Comparison of ENCODE assay signal across 8 mouse cellular contexts in the genomic region with DNA sequence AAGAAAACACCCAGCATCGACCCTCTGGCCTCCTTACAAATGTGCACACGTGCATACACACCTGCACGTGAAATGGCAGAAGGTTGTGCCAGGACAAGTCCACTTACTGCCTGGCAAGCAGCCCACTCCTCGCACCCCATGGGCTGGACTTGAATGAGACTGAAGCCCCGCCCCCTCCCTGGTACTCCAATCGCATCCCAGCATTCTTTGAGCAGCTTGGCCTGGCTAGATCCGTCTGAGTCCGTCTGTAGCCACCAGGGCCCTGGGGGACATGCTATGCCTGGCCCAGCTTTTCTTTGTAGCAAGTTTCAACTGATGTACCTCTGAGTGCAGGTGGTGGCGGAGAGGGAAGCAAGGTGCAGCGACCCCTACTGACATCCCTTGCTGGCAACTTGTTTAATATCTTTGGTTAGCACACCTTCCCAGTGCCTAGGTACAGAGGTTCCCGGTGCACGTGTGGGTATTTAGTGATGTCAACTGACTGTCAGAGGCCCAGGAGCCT. TPM values are rescaled to one million over a fixed set of nuclear protein-coding genes. Genes with fewer than 3 reads are reported as not detected.
A peak's percentile ranks its signal among the peaks of the same experiment; 100 is the strongest.
DNase-seq lines count a peak whose midpoint lies in the region; ATAC-seq lines count a peak whose summit lies in the region.

No protein-coding gene starts in this region.

- peak; percentile 73 for DNase-seq in hindbrain, embryonic 11.5 days (ENCODE audit: low spot score)
- DNase-seq in c-Kit-negative CD71-positive TER-119-positive erythroid progenitor cells, embryonic 14.5 days (ENCODE audit: low read depth, low spot score) = peak; percentile 72
- DNase-seq in kidney, postnatal 25 days = peak; percentile 94 to 95
- DNase-seq in gastrocnemius, adult 8-10 months (ENCODE audit: low spot score in 2 of 2) = no peak

- 0 out of 2 replicates have a peak, but pooled peaks cover 3% of the 10 kb centered on the region for H3K36me3 ChIP-seq in hindbrain, embryonic 11.5 days (ENCODE audit: control insufficient read depth, insufficient read depth, low read length)
- H3K36me3 ChIP-seq in hindbrain, embryonic 13.5 days = peaks cover 25% of the 10 kb centered on the region
- H3K36me3 ChIP-seq in heart, embryonic 13.5 days = peaks cover 32% of the 10 kb centered on the region
- H3K36me3 ChIP-seq in megakaryocyte, embryonic 14.5 days (replicated peaks; ENCODE audit: low read length) = peaks cover 79% of the 10 kb centered on the region
- peaks cover 13% of the 10 kb centered on the region for H3K36me3 ChIP-seq in stomach, embryonic 14.5 days (ENCODE audit: control insufficient read depth, insufficient read depth, low read length)

- no peak overlapping the region for H3K4me3 ChIP-seq in hindbrain, embryonic 11.5 days (ENCODE audit: low read depth, low read length)
- no peak overlapping the region for H3K4me3 ChIP-seq in hindbrain, embryonic 13.5 days
- 0 out of 2 replicates have a peak overlapping the region, but pooled peaks have one; percentile 13 for H3K4me3 ChIP-seq in heart, embryonic 13.5 days
- peak overlapping the region; percentile 83 for H3K4me3 ChIP-seq in megakaryocyte, embryonic 14.5 days (replicated peaks)
- H3K4me3 ChIP-seq in stomach, embryonic 14.5 days (ENCODE audit: low read depth, low read length) = no peak overlapping the region

- peak; percentile 75 for ATAC-seq in hindbrain, embryonic 11.5 days (ENCODE audit: low FRiP score)
- no peak; the same call in 1 of the 2 replicates for ATAC-seq in hindbrain, embryonic 13.5 days (ENCODE audit: low FRiP score)
- ATAC-seq in heart, embryonic 13.5 days (ENCODE audit: extremely low read depth, insufficient number of reproducible peaks, low FRiP score, low TSS enrichment) = peak; percentile 68
- peak; percentile 51; the same call in 1 of the 2 replicates for ATAC-seq in stomach, embryonic 14.5 days (ENCODE audit: insufficient number of reproducible peaks, insufficient read depth, low FRiP score, low read depth)

- H3K27ac ChIP-seq in hindbrain, embryonic 11.5 days (ENCODE audit: low read depth, low read length) = peak overlapping the region; percentile 42; the same call in 1 of the 2 replicates
- no peak overlapping the region for H3K27ac ChIP-seq in hindbrain, embryonic 13.5 days
- H3K27ac ChIP-seq in heart, embryonic 13.5 days (replicated peaks) = peak overlapping the region; percentile 88
- peak overlapping the region; percentile 58; the same call in 1 of the 2 replicates for H3K27ac ChIP-seq in stomach, embryonic 14.5 days (ENCODE audit: low read length)

- H3K9ac ChIP-seq in hindbrain, embryonic 11.5 days (ENCODE audit: low read depth, low read length) = no peak overlapping the region
- H3K9ac ChIP-seq in hindbrain, embryonic 13.5 days = no peak overlapping the region
- H3K9ac ChIP-seq in heart, embryonic 13.5 days = peak overlapping the region; percentile 61
- no peak overlapping the region for H3K9ac ChIP-seq in stomach, embryonic 14.5 days (replicated peaks; ENCODE audit: low read depth, low read length)

- H3K27me3 ChIP-seq in hindbrain, embryonic 11.5 days (ENCODE audit: control insufficient read depth, insufficient read depth, low read length) = no peaks in the 10 kb centered on the region
- peaks cover 29% of the 10 kb centered on the region for H3K27me3 ChIP-seq in hindbrain, embryonic 13.5 days
- no peaks in the 10 kb centered on the region for H3K27me3 ChIP-seq in heart, embryonic 13.5 days (replicated peaks)
- no peaks in the 10 kb centered on the region for H3K27me3 ChIP-seq in megakaryocyte, embryonic 14.5 days (replicated peaks)
- no peaks in the 10 kb centered on the region for H3K27me3 ChIP-seq in stomach, embryonic 14.5 days (ENCODE audit: control insufficient read depth, insufficient read depth, low read length)

- H3K9me3 ChIP-seq in hindbrain, embryonic 11.5 days (ENCODE audit: control insufficient read depth, low read length) = no peaks in the 10 kb centered on the region
- no peaks in the 10 kb centered on the region for H3K9me3 ChIP-seq in hindbrain, embryonic 13.5 days
- H3K9me3 ChIP-seq in heart, embryonic 13.5 days = no peaks in the 10 kb centered on the region
- no peaks in the 10 kb centered on the region for H3K9me3 ChIP-seq in megakaryocyte, embryonic 14.5 days
- no peaks in the 10 kb centered on the region for H3K9me3 ChIP-seq in stomach, embryonic 14.5 days (ENCODE audit: control insufficient read depth, low read depth, low read length)

- WGBS in hindbrain, embryonic 11.5 days = 9% methylated on average over 12 of the region's 12 CpGs
- 9% methylated on average over 12 of the region's 12 CpGs for WGBS in hindbrain, embryonic 13.5 days
- WGBS in heart, embryonic 13.5 days = 7% methylated on average over 12 of the region's 12 CpGs
- 10% methylated on average over 12 of the region's 12 CpGs for WGBS in stomach, embryonic 14.5 days

- no peaks in the 10 kb centered on the region; the same call in 1 of the 2 replicates for H3K4me1 ChIP-seq in hindbrain, embryonic 11.5 days (replicated peaks; ENCODE audit: control insufficient read depth, insufficient read depth, low read length)
- peaks cover 20% of the 10 kb centered on the region for H3K4me1 ChIP-seq in hindbrain, embryonic 13.5 days (replicated peaks)
- H3K4me1 ChIP-seq in heart, embryonic 13.5 days = peaks cover 58% of the 10 kb centered on the region
- H3K4me1 ChIP-seq in megakaryocyte, embryonic 14.5 days = peaks cover 96% of the 10 kb centered on the region
- peaks cover 6% of the 10 kb centered on the region; the same call in 1 of the 2 replicates for H3K4me1 ChIP-seq in stomach, embryonic 14.5 days (ENCODE audit: control insufficient read depth, insufficient read depth, low read length)

- no peak overlapping the region for H3K4me2 ChIP-seq in hindbrain, embryonic 11.5 days (replicated peaks; ENCODE audit: low read depth, low read length)
- H3K4me2 ChIP-seq in hindbrain, embryonic 13.5 days = no peak overlapping the region
- H3K4me2 ChIP-seq in heart, embryonic 13.5 days = peak overlapping the region; percentile 54
- peak overlapping the region; percentile 18; the same call in 1 of the 2 replicates for H3K4me2 ChIP-seq in stomach, embryonic 14.5 days (replicated peaks; ENCODE audit: low read depth, low read length)

RNA-seq across cellular contexts. Expression of gene Mafk, which starts 12.3 kb away (rescaled TPM):
- polyA plus RNA-seq in hindbrain, embryonic 11.5 days (2014; fragmentation: Nextera tagmentation; extraction: Ambion mirVana) = 5.2 and 6.3 TPM in 2 replicates
- 13.2 and 13.4 TPM in 2 replicates for polyA plus RNA-seq in hindbrain, embryonic 13.5 days (2015; fragmentation: Nextera tagmentation; extraction: Ambion mirVana)
- polyA plus RNA-seq in heart, embryonic 13.5 days (2015; fragmentation: Nextera tagmentation; extraction: Ambion mirVana) = 17.6 and 21.7 TPM in 2 replicates
- polyA plus RNA-seq in megakaryocyte, embryonic 14.5 days (2012; ENCODE audit: insufficient read depth, low replicate concordance) = 26.5 and 40.1 TPM in 2 replicates
- polyA plus RNA-seq in stomach, embryonic 14.5 days (2014; fragmentation: Nextera tagmentation; extraction: Ambion mirVana) = 6.9 and 7.1 TPM in 2 replicates
- 10 to 100 TPM; 15.2 to 21.2 (median 18.1) TPM for total RNA-seq in gastrocnemius, adult 8-10 months (2022)

RNA-seq across cellular contexts. Expression of gene Tmem184a, which starts 16.1 kb away (rescaled TPM):
- 1.1 and 1.2 TPM in 2 replicates for polyA plus RNA-seq in hindbrain, embryonic 11.5 days (2014; fragmentation: Nextera tagmentation; extraction: Ambion mirVana)
- 0.05 and 0.12 TPM in 2 replicates for polyA plus RNA-seq in hindbrain, embryonic 13.5 days (2015; fragmentation: Nextera tagmentation; extraction: Ambion mirVana)
- polyA plus RNA-seq in heart, embryonic 13.5 days (2015; fragmentation: Nextera tagmentation; extraction: Ambion mirVana) = 0.37 and 0.55 TPM in 2 replicates
- 4.6 and 27.1 TPM in 2 replicates for polyA plus RNA-seq in megakaryocyte, embryonic 14.5 days (2012; ENCODE audit: insufficient read depth, low replicate concordance)
- 9.0 and 10.3 TPM in 2 replicates for polyA plus RNA-seq in stomach, embryonic 14.5 days (2014; fragmentation: Nextera tagmentation; extraction: Ambion mirVana)
- 1 to 10 TPM in 2 of 4 experiments, under 1 TPM in 2; 0.41 to 1.4 (median 0.88) TPM for total RNA-seq in gastrocnemius, adult 8-10 months (2022)

RNA-seq across cellular contexts. Expression of gene Gm26938, which starts 22.6 kb away (rescaled TPM):
- polyA plus RNA-seq in hindbrain, embryonic 11.5 days (2014; fragmentation: Nextera tagmentation; extraction: Ambion mirVana) = not detected in 2 replicates
- not detected in 2 replicates for polyA plus RNA-seq in hindbrain, embryonic 13.5 days (2015; fragmentation: Nextera tagmentation; extraction: Ambion mirVana)
- polyA plus RNA-seq in heart, embryonic 13.5 days (2015; fragmentation: Nextera tagmentation; extraction: Ambion mirVana) = 0.31 TPM in 1 of 2 replicates, not detected in the other
- polyA plus RNA-seq in megakaryocyte, embryonic 14.5 days (2012; ENCODE audit: insufficient read depth, low replicate concordance) = not detected in 2 replicates
- polyA plus RNA-seq in stomach, embryonic 14.5 days (2014; fragmentation: Nextera tagmentation; extraction: Ambion mirVana) = not detected in 2 replicates
- total RNA-seq in gastrocnemius, adult 8-10 months (2022) = not detected

RNA-seq across cellular contexts. Expression of gene Psmg3, which starts 23.0 kb away (rescaled TPM):
- polyA plus RNA-seq in hindbrain, embryonic 11.5 days (2014; fragmentation: Nextera tagmentation; extraction: Ambion mirVana) = 74.5 and 77.3 TPM in 2 replicates
- 73.5 and 78.7 TPM in 2 replicates for polyA plus RNA-seq in hindbrain, embryonic 13.5 days (2015; fragmentation: Nextera tagmentation; extraction: Ambion mirVana)
- polyA plus RNA-seq in heart, embryonic 13.5 days (2015; fragmentation: Nextera tagmentation; extraction: Ambion mirVana) = 41.3 and 48.0 TPM in 2 replicates
- polyA plus RNA-seq in megakaryocyte, embryonic 14.5 days (2012; ENCODE audit: insufficient read depth, low replicate concordance) = 8.5 and 30.7 TPM in 2 replicates
- polyA plus RNA-seq in stomach, embryonic 14.5 days (2014; fragmentation: Nextera tagmentation; extraction: Ambion mirVana) = 61.3 and 72.7 TPM in 2 replicates
- 10 to 100 TPM in 1 of 4 experiments, 1 to 10 TPM in 3; 7.8 to 10.4 (median 8.8) TPM for total RNA-seq in gastrocnemius, adult 8-10 months (2022)

RNA-seq across cellular contexts. Expression of gene Ints1, which starts 28.2 kb away (rescaled TPM):
- 26.3 and 28.3 TPM in 2 replicates for polyA plus RNA-seq in hindbrain, embryonic 11.5 days (2014; fragmentation: Nextera tagmentation; extraction: Ambion mirVana)
- 24.7 and 27.3 TPM in 2 replicates for polyA plus RNA-seq in hindbrain, embryonic 13.5 days (2015; fragmentation: Nextera tagmentation; extraction: Ambion mirVana)
- 15.6 and 19.1 TPM in 2 replicates for polyA plus RNA-seq in heart, embryonic 13.5 days (2015; fragmentation: Nextera tagmentation; extraction: Ambion mirVana)
- polyA plus RNA-seq in megakaryocyte, embryonic 14.5 days (2012; ENCODE audit: insufficient read depth, low replicate concordance) = 42.9 and 56.6 TPM in 2 replicates
- polyA plus RNA-seq in stomach, embryonic 14.5 days (2014; fragmentation: Nextera tagmentation; extraction: Ambion mirVana) = 27.3 and 35.3 TPM in 2 replicates
- total RNA-seq in gastrocnemius, adult 8-10 months (2022) = 10 to 100 TPM; 29.3 to 37.0 (median 32.3) TPM

Comparison
In these comparisons a context has a peak if more than half of its experiments do, and no peak if none do; other contexts are left out.
1. DNase-seq: peak in hindbrain, embryonic 11.5 days (single experiment), c-Kit-negative CD71-positive TER-119-positive erythroid progenitor cells, embryonic 14.5 days (single experiment) and kidney, postnatal 25 days (2 of 2); none in gastrocnemius, adult 8-10 months (0 of 2).
2. H3K4me2 ChIP-seq: peak in heart, embryonic 13.5 days (single experiment) and stomach, embryonic 14.5 days (single experiment); none in hindbrain, embryonic 11.5 days (single experiment) and hindbrain, embryonic 13.5 days (single experiment).
3. H3K4me3 ChIP-seq: peak in heart, embryonic 13.5 days (single experiment) and megakaryocyte, embryonic 14.5 days (single experiment); none in hindbrain, embryonic 11.5 days (single experiment), hindbrain, embryonic 13.5 days (single experiment) and stomach, embryonic 14.5 days (single experiment).